Mouse (Mus musculus) stomach, embryonic 16.5 days (tissue): ENCODE measurements around the gene Tspan4. TPM values are rescaled to one million over a fixed set of nuclear protein-coding genes. Genes with fewer than 3 reads are reported as not detected.
"Not testable (repeated sequence)": the region's sequence is repeated elsewhere in the genome, so short reads cannot be mapped to it uniquely, and the experiment has no call there.

Experiments
- ATAC-seq: fragments of 200-750 bp; cut with Nextera tagmentation; 2 replicates; pipeline ENCODE4 v1.8.0; 2017; ENCODE audit warnings: moderate number of reproducible peaks, moderate TSS enrichment; ENCODE audit not compliant: insufficient read depth, low FRiP score
- H3K27ac ChIP-seq: fragments of 300-500 bp; sonication (generic); 2 replicates; pipeline ENCODE4 v1.5.1; 2014; ENCODE audit warnings: low read length
- H3K27me3 ChIP-seq: fragments of 300-500 bp; sonication (generic); 2 replicates; pipeline ENCODE4 v1.6.1; 2014; ENCODE audit warnings: low read length, control low read depth, mixed read lengths; ENCODE audit not compliant: control insufficient read depth, insufficient read depth
- H3K36me3 ChIP-seq: fragments of 300-500 bp; sonication (generic); 2 replicates; pipeline ENCODE4 v1.6.1; 2014; ENCODE audit warnings: low read length; ENCODE audit not compliant: control insufficient read depth, insufficient read depth
- H3K4me1 ChIP-seq: fragments of 300-500 bp; sonication (generic); 2 replicates; pipeline ENCODE4 v1.6.1; 2014; ENCODE audit warnings: low read length, control low read depth, mixed read lengths; ENCODE audit not compliant: control insufficient read depth, insufficient read depth
- H3K4me2 ChIP-seq: fragments of 300-500 bp; sonication (generic); 2 replicates; pipeline ENCODE4 v1.6.1; 2014; ENCODE audit warnings: low read depth, low read length, mixed read lengths
- H3K4me3 ChIP-seq: fragments of 300-500 bp; sonication (generic); replicated peaks from 2 replicates; pipeline ENCODE4 v1.5.1; 2014; ENCODE audit warnings: mild to moderate bottlenecking, low read length
- H3K9ac ChIP-seq: fragments of 300-500 bp; sonication (generic); 2 replicates; pipeline ENCODE4 v1.6.1; 2014; ENCODE audit warnings: low read length
- H3K9me3 ChIP-seq: fragments of 300-500 bp; sonication (generic); replicated peaks from 2 replicates; pipeline ENCODE4 v1.6.1; 2016; ENCODE audit warnings: low read length, control low read depth; ENCODE audit not compliant: control insufficient read depth
- WGBS: fragments of 180-500 bp; shearing (Covaris S2); extraction: QIAGEN DNeasy Blood & Tissue Kit; methylation state at CpG from one replicate; pipeline ENCODE4 v1.1.7; 2014; 5-methylcytosine and 5-hydroxymethylcytosine counted together
- polyA plus RNA-seq: library from polyadenylated mRNA; unstranded; fragments of >200 nt; fragmentation: Nextera tagmentation; extraction: Ambion mirVana; gene quantifications from 2 replicates; pipeline ENCODE4 v1.2.1, GENCODE M21; 2015

The Tspan4 gene
- polyA plus RNA-seq, 1 experiment from 2014 or later, result 69.6 TPM

DNA sequence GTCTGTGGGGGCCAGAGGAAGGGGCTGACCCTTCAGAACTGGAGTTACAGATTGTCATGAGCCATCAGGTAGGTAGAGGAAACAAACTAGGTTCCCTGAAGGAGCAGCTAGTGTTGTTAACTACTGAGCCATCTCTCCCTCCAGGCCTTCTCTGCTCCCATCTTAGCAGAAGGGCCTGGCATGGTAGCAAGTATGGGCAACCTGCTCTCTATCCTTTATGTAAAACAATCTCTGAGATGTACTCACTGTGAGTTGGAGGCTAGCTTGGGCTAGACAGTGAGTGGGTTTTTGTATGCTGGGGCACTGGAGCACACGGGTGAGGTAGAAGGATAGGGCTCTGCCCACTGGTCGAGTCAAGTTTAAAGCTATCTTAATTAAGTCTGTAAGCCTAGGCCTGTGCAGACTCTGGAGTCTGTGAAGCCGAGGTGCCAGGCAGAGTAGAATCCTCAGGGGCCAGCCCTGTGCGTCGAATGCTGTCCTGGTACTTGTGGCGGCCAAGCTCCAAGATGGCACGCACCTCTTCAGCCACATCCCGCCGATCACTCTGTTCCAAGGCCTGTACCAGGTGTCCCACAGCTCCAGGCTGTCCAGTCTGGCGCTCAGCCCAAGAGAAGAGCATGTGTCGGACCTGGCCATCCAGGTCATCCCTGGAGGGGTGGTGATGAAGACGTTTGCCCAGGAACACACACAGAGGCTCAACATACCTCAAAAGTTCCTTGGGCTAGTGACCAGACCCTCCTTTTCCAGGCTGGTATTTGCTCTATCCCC lies 36.7 kb upstream of the Tspan4 start:
- Histone ChIP-seq H3K27ac (no peak overlapping the region), H3K36me3 (no peaks in the 10 kb centered on the region), H3K4me3 (no peak overlapping the region), H3K4me1 (peaks cover 44% of the 10 kb centered on the region), H3K9me3 (no peaks in the 10 kb centered on the region), H3K9ac (no peak overlapping the region), H3K27me3 (no peaks in the 10 kb centered on the region), H3K4me2 (no peak overlapping the region)
- ATAC-seq, result no peak
- 91% methylated on average over 12 of the region's 12 CpGs for WGBS

- Histone ChIP-seq H3K4me1 (peaks cover 42% of the 10 kb centered on the region), H3K9me3 (no peaks in the 10 kb centered on the region), H3K9ac (no peak overlapping the region), H3K36me3 (no peaks in the 10 kb centered on the region), H3K27me3 (no peaks in the 10 kb centered on the region), H3K4me3 (no peak overlapping the region), H3K27ac (no peak overlapping the region), H3K4me2 (no peak overlapping the region)
- WGBS, result 95% methylated on average over 10 of the region's 10 CpGs
- ATAC-seq, result no peak
These were observed 35.8 kb upstream of the Tspan4 start for GRCm38 (mm10) chr7:141439140-141439679.

DNA sequence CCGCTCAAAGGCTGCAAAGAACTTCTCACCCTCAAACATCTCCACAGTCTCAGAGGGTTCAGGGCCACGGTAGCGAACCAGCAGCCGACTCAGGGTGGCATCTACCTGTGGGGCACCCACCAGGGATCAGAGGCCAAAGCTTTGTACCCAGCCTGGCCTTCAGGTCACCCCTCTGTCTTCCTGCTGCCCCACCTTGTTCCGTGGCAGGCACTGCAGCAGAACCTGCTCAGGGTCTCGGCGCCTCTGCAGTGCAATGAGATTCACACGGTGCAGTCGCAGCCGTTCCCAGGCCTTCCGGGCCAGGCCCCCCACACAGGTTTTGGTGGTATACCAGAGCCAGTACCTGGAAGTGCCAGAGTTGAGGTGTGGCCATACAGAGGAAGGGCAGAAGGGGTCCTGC lies 35.2 kb upstream of the Tspan4 start:
- no peak for ATAC-seq
- Histone ChIP-seq H3K27ac (no peak overlapping the region), H3K4me3 (no peak overlapping the region), H3K9ac (no peak overlapping the region), H3K9me3 (no peaks in the 10 kb centered on the region), H3K36me3 (no peaks in the 10 kb centered on the region), H3K4me1 (peaks cover 37% of the 10 kb centered on the region), H3K27me3 (no peaks in the 10 kb centered on the region), H3K4me2 (no peak overlapping the region)
- 93% methylated on average over 11 of the region's 11 CpGs for WGBS

- ATAC-seq, result no peak
- no peak overlapping the region for H3K9ac ChIP-seq
- peaks cover 30% of the 10 kb centered on the region for H3K4me1 ChIP-seq
- WGBS, result 25% methylated on average over 6 of the region's 6 CpGs
- H3K4me3 ChIP-seq, result no peak overlapping the region
- H3K9me3 ChIP-seq, result no peaks in the 10 kb centered on the region
- no peaks in the 10 kb centered on the region for H3K36me3 ChIP-seq
- H3K4me2 ChIP-seq, result no peak overlapping the region
- no peaks in the 10 kb centered on the region for H3K27me3 ChIP-seq
- H3K27ac ChIP-seq, result no peak overlapping the region
These were observed 34.4 kb upstream of the Tspan4 start for GRCm38 (mm10) chr7:141440613-141441012.

DNA sequence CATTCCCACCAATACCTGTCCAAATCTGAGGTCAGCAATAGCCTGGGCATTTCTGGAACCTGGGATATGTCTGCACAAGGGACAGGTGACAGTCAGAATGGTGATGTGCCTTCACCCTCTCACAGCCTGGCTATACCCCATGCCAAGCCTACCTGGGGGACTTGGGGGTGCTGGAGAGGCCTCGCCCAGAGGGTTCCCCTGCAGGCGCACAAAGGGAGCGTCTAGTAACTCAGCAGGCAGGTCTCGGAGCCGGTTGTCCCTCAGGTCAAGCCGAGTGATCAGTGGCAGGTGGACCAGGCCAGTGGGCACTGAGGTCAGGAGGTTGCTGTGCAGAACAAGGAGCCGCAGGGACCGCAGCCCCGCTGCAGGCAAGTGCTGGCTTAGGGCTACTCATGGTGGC lies 33.6 kb upstream of the Tspan4 start:
- H3K27ac ChIP-seq, result no peak overlapping the region
- ATAC-seq, result no peak
- no peaks in the 10 kb centered on the region for H3K9me3 ChIP-seq
- H3K4me2 ChIP-seq, result no peak overlapping the region
- H3K36me3 ChIP-seq, result no peaks in the 10 kb centered on the region
- no peak overlapping the region for H3K4me3 ChIP-seq
- H3K4me1 ChIP-seq, result peaks cover 28% of the 10 kb centered on the region
- H3K9ac ChIP-seq, result no peak overlapping the region
- H3K27me3 ChIP-seq, result no peaks in the 10 kb centered on the region
- WGBS, result 91% methylated on average over 9 of the region's 9 CpGs

GRCm38 (mm10) chr7:141442199-141442598 lies 32.8 kb upstream of the Tspan4 start:
- 94% methylated on average over 13 of the region's 13 CpGs for WGBS
- Histone ChIP-seq H3K4me3 (peak overlapping the region; percentile 51; the same call in 1 of the 2 replicates), H3K36me3 (no peaks in the 10 kb centered on the region), H3K9me3 (no peaks in the 10 kb centered on the region), H3K27me3 (no peaks in the 10 kb centered on the region), H3K4me1 (peaks cover 24% of the 10 kb centered on the region), H3K27ac (no peak overlapping the region), H3K4me2 (peak overlapping the region; percentile 72), H3K9ac (peak overlapping the region; percentile 77)
- ATAC-seq, result no peak

DNA sequence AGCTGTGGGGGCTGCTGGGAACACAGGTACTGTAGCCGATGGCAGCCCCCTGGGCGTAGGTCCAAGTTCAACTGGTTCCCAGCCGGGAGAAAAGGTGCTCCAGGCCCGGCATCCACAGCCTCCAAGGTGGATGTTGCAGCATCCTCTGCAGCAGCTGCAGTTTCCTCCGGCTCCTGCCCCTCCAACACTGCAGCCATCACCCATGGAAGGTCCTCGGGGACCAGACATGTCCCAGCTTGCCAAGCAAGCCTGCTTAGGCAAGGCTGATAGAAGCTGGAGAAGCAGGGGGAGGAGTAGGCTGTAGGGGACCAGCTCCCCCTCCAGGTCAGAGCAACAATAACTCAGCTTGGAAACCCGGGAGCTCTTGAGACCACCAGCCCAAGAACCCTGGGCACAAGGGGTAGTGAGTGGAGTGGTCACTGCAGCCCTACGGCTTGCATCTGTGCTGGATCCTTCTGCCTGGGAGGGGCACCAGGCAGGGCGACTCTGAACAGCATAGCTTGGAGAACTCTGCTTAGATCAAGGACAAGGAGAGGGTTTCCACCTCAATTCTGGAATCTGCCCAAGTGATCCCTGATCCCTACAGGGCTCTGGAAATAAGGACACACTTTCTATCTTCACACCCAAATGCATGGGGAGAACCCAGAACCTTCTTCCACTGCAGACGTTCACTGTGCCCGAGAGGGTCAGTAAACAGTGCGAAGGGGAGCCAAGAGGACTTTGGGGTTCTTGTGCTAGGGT lies 31.8 kb upstream of the Tspan4 start:
- ATAC-seq, result no peak
- no peaks in the 10 kb centered on the region for H3K36me3 ChIP-seq
- WGBS, result 16% methylated on average over 12 of the region's 12 CpGs

DNA sequence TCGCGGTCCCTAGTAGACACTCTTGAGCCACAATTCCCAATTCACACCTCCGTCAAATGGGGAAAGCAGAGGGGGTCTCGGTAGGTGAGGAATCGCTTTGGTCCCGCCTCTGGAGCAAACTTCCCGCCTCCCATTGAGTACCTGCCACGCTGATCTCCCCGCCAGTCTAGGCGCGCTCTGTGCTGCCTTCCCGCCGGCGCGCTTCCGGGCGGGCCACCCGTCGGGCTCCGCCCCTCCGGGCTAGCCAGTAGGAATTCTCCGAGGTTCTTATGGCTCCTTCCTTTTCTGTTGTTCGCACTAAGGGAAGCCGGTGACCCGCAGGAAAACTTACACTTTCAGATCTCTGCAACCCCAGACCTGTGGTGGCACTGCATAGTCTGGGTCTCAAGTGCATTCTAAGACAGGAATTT lies 31.2 kb upstream of the Tspan4 start, which contains the start of gene Pidd1:
Gene Pidd1, minus strand, starts transcription at position 198 of the 410 bp plus-strand sequence.
- H3K36me3 ChIP-seq, result 0 out of 2 replicates have a peak, but pooled peaks cover 3% of the 10 kb centered on the region
- H3K4me3 ChIP-seq, result peak within 1 kb of the TSS; percentile 51
- H3K4me2 ChIP-seq, result peak within 1 kb of the TSS; percentile 72
- peak within 1 kb of the TSS; percentile 71 for H3K27ac ChIP-seq
- H3K27me3 ChIP-seq, result no peaks in the 10 kb centered on the region
- H3K9me3 ChIP-seq, result no peaks in the 10 kb centered on the region
- under 1% methylated on average over 25 of the region's 25 CpGs for WGBS
- ATAC-seq, result peak; percentile 68; the same call in 1 of the 2 replicates
- H3K9ac ChIP-seq, result peak within 1 kb of the TSS; percentile 77
- peaks cover 31% of the 10 kb centered on the region for H3K4me1 ChIP-seq

More for the DNA sequence above, 31.8 kb upstream of the Tspan4 start:
- Histone ChIP-seq H3K27me3 (no peaks in the 10 kb centered on the region), H3K4me3 (peak overlapping the region; percentile 51), H3K27ac (peak overlapping the region; percentile 71), H3K9ac (peak overlapping the region; percentile 77), H3K4me2 (peak overlapping the region; percentile 72), H3K4me1 (peaks cover 26% of the 10 kb centered on the region), H3K9me3 (no peaks in the 10 kb centered on the region)

DNA sequence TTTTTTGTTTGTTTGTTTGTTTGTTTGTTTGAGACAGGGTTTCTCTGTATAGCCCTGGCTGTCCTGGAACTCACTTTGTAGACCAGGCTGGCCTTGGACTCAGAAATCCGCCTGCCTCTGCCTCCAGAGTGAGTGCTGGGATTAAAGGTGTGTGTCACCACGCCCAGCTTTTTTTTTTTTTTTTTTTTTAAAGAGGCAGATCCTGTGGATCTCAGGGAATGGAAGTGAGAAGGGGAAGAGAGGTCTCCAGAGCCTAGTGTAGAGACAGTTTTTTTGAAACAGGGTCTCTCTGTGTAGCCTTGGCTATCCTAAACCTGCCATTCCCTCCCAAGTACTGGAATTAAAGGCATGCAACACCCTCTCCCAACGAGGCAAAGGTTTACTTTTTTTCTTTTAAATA lies 28.7 kb upstream of the Tspan4 start:
- ATAC-seq, H3K4me3 ChIP-seq, H3K27me3 ChIP-seq, H3K9ac ChIP-seq, H3K27ac ChIP-seq, H3K9me3 ChIP-seq: not testable (repeated sequence)
- Histone ChIP-seq H3K4me1 (peaks cover 25% of the 10 kb centered on the region), H3K36me3 (peaks cover 11% of the 10 kb centered on the region; the same call in 1 of the 2 replicates), H3K4me2 (peak overlapping the region; percentile 54; the same call in 1 of the 2 replicates)
- WGBS, result 65% methylated on average over 3 of the region's 3 CpGs
